Mouse (Mus musculus) bone marrow, adult 2 months (tissue): ENCODE data around the gene Rec114.

Source experiments
- CTCF ChIP-seq: fragments of 200-500 bp; IDR thresholded peaks from 2 replicates; pipeline ENCODE4 v1.5.1; 2011; ENCODE audit warnings: low read length, control low read depth; ENCODE audit not compliant: control insufficient read depth, insufficient read depth
- POLR2A ChIP-seq: fragments of 200-500 bp; IDR thresholded peaks from 2 replicates; pipeline ENCODE4 v1.6.1; 2011; ENCODE audit warnings: low read depth, mild to moderate bottlenecking, control low read depth, low read length, borderline replicate concordance; ENCODE audit not compliant: control insufficient read depth

GRCm38 (mm10) chr9:58719471-58719870, 24.3 kb downstream of the Rec114 start:
- no peak for TF ChIP-seq CTCF
- no peak for TF ChIP-seq POLR2A
